Mouse (Mus musculus): ENCODE data around the gene Pdcd4. TPM values are rescaled to one million over a fixed set of nuclear protein-coding genes. Genes with fewer than 3 reads are reported as not detected.
"Not testable (repeated sequence)": the region's sequence is repeated elsewhere in the genome, so short reads cannot be mapped to it uniquely, and the experiment has no call there.

Gene Pdcd4
- total RNA-seq, 2 experiments from 2014 or later: 118 to 119 TPM

DNA sequence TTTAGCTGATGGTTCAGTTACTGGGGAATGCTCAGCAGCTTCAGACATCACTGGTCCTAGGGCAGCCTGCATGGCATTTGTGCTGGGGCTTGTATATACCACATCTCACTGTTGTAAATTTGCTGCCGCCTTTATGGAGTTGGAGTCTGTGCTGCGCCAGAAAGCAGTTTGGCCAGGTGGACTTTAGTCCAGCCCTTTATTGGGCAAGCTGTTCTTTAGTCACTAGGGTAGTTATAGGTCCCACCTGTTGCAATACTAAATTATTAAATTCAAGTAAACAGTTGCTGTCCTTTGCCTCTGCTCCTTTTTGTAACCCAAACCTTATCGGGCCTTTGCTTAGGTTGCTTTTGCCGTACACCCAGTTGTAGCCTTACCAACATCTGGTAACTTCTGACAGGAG is 22.9 kb downstream of the Pdcd4 start:
- DNase-seq (ENCODE audit: low spot score in 2 of 2): no peak
- no peak for TF ChIP-seq CTCF (conservative IDR thresholded peaks at IDR 0.05)
- no peak overlapping the region for H3K4me3 ChIP-seq

DNA sequence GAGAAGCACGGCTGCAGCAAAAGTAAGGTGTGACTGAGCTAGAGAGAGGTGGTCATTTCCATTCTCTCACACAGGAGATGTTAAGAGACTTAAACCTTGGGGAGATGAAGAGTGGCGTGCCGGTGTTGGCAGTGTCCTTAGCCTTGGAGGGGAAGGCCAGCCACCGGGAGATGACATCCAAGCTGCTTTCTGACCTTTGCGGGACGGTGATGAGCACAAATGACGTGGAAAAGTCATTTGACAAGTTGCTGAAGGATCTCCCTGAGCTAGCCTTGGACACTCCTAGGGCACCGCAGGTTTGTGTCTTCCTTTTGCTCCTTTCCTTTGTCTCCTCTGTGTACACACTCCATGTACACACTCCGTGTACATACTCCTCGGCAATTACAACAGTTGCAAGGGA is 27.5 kb downstream of the Pdcd4 start:
- Histone ChIP-seq H3K27ac (no peak overlapping the region), H3K4me3 (no peak overlapping the region)
- DNase-seq (ENCODE audit: low spot score in 2 of 2): no peak
- no peak for TF ChIP-seq CTCF (conservative IDR thresholded peaks at IDR 0.05)

More for the DNA sequence above, 22.9 kb downstream of the Pdcd4 start:
- no peak overlapping the region for H3K27ac ChIP-seq

DNA sequence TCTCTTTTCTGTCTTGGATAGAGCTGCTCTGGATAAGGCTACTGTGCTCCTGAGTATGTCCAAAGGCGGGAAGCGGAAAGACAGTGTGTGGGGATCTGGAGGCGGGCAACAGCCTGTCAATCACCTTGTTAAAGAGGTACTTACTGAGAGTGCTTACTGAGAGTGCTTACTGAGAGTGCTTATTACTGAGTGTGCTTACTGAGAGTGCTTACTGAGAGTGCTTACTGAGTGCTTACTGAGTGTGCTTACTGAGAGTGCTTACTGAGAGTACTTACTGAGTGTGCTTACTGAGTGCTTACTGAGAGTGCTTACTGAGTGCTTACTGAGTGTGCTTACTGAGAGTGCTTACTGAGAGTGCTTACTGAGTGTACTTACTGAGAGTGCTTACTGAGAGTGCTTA is 30.0 kb downstream of the Pdcd4 start:
- not testable (repeated sequence) for H3K27ac ChIP-seq; DNase-seq (ENCODE audit: low spot score in 2 of 2)

DNA sequence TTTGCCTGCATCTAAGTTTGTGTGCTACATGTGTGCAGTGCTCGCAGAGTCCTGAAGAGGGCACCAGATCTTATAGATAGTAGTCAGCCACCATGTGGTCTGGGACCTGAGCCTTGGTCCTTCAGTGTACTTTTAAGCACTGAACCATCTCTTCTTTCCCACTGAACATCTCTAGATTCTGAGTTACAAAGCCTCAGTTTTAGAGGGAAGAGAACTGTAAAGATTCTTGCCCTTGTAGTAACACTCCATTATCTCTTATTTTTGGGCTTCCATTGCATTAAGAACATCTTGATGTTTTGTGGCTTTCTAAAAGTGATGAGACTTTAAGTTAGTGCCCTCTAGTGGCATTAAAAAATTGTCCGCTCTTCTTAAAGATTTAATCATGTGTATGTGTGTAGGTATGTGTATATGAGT is 33.3 kb downstream of the Pdcd4 start:
- Histone ChIP-seq H3K4me3 (no peak overlapping the region), H3K27ac (no peak overlapping the region)
- peak; percentile 70 for TF ChIP-seq CTCF (conservative IDR thresholded peaks at IDR 0.05)
- DNase-seq (ENCODE audit: low spot score in 2 of 2): no peak

More for the DNA sequence above, 30.0 kb downstream of the Pdcd4 start:
- H3K4me3 ChIP-seq: not testable (repeated sequence)

DNA sequence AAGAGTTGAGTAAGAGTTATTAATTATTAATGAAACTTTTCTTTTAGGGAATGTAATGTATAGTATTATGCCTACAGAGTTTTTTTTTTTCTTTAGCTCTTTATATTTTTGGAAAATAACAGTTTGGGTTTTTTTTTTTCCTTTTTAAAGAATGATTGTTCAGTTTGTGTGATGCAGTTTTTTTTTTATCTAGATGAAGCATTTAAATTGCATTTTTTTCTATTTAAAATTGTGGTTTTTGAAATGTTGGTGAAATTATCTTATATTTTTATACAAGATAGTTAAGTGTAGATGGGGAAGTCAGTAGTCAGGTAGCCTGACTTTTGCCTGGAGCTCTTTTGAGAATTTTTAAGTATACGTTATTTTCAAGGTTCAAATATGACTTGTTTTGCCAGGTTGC is 34.7 kb downstream of the Pdcd4 start:
- Histone ChIP-seq H3K4me3 (no peak overlapping the region), H3K27ac (no peak overlapping the region)
- DNase-seq (ENCODE audit: low spot score in 2 of 2): no peak
- TF ChIP-seq CTCF (conservative IDR thresholded peaks at IDR 0.05): no peak

DNA sequence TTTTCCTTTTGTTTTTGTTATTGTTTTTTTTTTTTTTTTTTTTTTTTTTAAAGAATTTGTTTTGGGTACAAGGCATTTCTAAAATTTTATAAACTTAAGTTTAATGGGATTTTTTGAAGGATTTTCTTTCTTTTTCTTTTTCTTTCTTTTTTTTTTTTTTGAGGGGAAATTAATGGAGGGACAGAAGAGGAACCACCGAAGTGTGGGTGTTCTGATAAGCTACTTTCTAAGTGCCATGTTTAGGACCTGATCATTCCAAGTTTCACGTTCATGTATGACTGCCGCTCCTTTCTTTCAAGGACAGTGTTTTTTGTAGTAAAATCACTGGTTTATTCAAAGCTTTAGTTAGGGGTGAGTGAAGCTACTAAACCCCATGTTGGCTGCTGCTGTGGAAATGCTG is 37.2 kb downstream of the Pdcd4 start:
- Histone ChIP-seq H3K27ac (no peak overlapping the region), H3K4me3 (no peak overlapping the region)
- no peak for DNase-seq (ENCODE audit: low spot score in 2 of 2)
- no peak for TF ChIP-seq CTCF (conservative IDR thresholded peaks at IDR 0.05)

DNA sequence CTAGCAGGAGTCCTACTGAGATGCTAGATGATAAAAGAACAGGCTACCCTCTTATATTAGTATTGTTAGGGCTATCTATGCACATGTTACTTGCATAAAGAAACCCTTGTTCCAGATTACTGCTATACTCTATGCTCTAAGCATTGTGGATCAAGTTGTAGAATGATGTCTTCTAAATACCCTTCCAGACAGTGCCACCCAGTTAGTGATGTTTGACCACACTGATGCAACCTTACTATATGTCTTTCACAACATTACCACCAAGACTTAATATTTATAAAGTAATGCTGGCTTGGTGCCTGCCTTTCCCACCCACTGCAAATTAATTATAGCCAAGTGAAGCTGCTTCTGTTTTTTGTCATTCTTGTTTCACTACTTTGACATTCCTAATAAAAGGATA is 41.0 kb downstream of the Pdcd4 start:
- no peak for DNase-seq (ENCODE audit: low spot score in 2 of 2)
- Histone ChIP-seq H3K4me3 (no peak overlapping the region), H3K27ac (peak overlapping the region; percentile 61)
- no peak for TF ChIP-seq CTCF (conservative IDR thresholded peaks at IDR 0.05)

DNA sequence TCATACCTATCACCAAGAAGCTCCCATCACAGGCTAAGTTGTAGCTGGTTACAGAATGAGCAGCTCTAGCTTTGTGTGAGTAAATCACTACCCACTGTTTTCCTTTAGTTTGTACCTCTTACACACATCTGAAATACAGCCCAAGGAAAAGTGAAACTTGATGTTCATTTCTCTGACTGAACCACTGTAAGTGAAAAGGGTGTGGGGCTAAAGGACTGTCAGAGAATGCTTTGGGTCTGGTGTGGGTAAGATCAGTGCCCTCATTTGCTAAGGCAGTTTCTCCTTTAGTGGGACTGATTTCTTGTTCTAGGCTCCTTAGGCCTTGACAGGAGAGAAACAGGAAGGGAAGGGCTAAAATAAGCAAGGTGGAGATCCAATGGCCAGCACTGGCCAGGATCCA is 42.0 kb downstream of the Pdcd4 start:
- H3K27ac ChIP-seq: peak overlapping the region; percentile 61
- TF ChIP-seq CTCF (conservative IDR thresholded peaks at IDR 0.05): no peak
- no peak for DNase-seq (ENCODE audit: low spot score in 2 of 2)
- H3K4me3 ChIP-seq: no peak overlapping the region

DNA sequence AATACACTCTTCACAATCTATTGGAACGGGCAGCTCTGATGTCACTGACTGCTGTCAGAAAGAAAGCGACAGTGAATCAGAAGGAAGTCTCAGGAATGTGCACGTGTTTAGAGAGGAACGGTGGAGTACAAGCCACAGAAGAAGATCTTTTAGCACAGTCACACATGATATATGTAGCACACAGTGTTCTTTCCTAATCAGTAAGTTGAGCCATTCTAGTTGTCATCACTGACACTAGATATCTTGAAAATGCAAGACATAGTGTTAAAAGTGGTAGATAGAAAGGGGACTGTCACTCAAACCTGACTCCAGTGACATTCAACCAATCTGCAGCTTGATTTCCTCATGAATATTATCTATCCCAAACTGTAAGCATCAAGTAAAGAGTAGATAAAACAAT is 47.4 kb downstream of the Pdcd4 start:
- H3K4me3 ChIP-seq: no peak overlapping the region
- DNase-seq (ENCODE audit: low spot score in 2 of 2): no peak
- H3K27ac ChIP-seq: no peak overlapping the region
- no peak for TF ChIP-seq CTCF (conservative IDR thresholded peaks at IDR 0.05)

DNA sequence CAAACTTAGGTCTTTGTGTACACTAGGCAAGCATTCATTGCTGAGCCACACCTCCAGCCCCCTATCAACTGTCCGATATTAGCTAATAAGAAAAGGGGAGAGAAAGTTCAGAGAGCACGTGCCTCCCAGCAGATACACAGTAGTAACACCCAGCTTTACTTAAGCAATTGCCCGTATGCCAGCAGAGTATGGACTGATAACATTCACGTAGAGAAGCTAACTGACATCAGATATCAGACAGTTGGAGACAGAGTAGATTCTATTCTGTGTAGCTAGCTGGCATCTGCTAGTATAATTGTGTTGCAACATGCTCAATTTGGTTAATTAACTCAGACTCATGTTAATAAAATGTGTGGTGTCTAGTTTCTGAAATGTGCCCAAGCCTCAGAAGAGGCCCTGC is 49.1 kb downstream of the Pdcd4 start:
- no peak for TF ChIP-seq CTCF (conservative IDR thresholded peaks at IDR 0.05)
- DNase-seq (ENCODE audit: low spot score in 2 of 2): peak in 1 of 2 experiments; percentile 32
- Histone ChIP-seq H3K27ac (no peak overlapping the region), H3K4me3 (no peak overlapping the region)

DNA sequence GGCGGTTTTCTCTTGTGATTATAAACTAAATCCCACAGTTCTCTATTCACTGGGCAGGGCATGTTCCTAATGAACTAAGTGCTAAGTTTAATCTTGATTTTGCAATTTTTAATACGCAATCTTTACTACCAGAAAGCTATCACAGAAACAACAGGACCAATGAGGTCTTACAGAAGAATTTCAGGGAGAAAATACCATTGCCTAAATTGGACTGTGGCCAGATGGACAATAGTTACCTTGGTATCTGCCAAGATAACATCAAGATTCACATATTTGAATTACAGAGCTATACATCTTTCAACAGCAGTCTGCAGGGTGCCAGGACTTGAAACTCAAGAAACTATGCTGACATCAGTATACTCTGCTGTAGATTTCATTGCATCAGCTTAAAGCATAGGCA is 50.3 kb downstream of the Pdcd4 start:
- no peak for DNase-seq (ENCODE audit: low spot score in 2 of 2)
- no peak overlapping the region for H3K27ac ChIP-seq
- no peak for TF ChIP-seq CTCF (conservative IDR thresholded peaks at IDR 0.05)
- H3K4me3 ChIP-seq: no peak overlapping the region

DNA sequence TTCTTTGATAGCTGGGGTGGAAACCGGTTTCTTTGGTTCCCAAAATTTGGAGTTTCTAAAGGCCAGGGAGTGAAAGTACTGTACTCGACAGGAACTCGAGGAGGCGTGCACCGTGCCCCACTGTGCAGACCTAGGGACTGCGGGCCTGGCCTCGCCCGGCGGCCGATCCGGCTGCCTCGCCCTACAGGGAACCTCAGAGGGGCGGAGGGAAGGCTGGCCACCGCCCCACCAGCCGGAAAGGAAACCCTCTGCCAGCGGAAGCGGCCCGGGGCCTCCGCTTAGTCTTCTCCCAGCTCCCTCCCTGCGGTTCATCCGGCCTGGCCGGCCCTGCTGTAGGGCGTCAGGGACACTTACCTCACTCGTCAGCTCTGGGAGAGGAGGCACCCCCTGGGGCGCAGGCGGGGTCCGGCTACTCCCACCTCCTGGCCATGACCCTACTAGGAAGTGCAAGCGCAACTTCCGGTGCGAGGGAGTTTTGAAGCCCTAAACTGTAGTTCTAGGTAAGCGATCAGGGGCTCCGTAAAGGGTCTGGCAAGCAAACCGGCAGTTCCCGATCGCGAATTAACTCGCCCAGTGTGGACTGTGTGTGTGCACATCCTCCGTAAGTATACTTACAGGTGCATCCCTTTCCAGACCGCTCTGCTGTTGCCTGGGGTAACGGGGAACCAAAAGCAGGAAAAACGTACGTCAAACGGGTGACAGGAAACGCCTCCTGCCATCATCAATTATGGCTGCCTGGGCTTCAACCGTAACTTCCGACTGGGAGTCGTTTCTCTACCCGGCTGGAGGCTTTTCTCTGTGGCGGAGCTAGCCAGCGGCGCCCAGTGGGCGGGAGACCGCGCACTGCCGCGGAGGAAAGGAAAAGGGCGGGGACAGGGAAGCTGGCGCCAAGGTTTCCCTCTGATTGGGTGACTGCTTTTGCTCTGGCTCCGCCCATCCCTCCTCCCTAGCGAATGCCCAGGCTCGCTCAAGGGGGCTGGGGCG is 52.1 kb downstream of the Pdcd4 start, which contains the start of the genes Shoc2 and Bbip1:
Gene Shoc2, plus strand, starts transcription at position 505 of the 984 bp plus-strand sequence.
Gene Bbip1, minus strand, starts transcription at position 826 of the 984 bp plus-strand sequence.
- H3K27ac ChIP-seq: peak within 1 kb of the TSS; percentile 99
- TF ChIP-seq CTCF (conservative IDR thresholded peaks at IDR 0.05): peak; percentile 21; the same call in 1 of the 2 replicates
- peak within 1 kb of the TSS; percentile 76 for H3K4me3 ChIP-seq

DNA sequence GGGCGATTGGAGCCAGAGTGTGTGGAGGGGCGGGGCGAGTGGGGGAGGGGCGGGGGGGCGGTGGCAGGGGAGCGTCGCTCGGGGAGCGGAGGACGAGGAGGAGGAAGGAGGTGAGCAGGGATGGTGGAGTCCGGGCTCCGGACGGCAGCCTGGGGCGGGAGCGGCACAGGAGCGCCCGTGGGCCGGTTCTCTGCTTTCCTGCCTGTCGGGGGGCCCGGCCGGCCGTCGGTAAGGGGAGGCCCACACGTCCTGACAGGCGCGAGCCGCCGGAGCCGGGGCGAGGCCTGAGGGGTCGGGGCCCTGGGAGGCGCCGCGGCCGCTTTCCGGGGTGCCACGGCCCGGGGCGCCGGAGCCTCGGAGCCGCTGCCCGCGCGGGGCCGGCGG is 52.7 kb downstream of the Pdcd4 start:
- DNase-seq (ENCODE audit: low spot score in 2 of 2): no peak
- TF ChIP-seq CTCF (conservative IDR thresholded peaks at IDR 0.05): no peak
- Histone ChIP-seq H3K27ac (peak overlapping the region; percentile 91), H3K4me3 (peak overlapping the region; percentile 76)

More for the DNA sequence above, 52.1 kb downstream of the Pdcd4 start, which contains the start of the genes Shoc2 and Bbip1:
- DNase-seq (ENCODE audit: low spot score in 2 of 2): peak; percentile 97 to 99
